Mouse (Mus musculus): ENCODE data around the gene Plk3.
"Not testable (repeated sequence)": the region's sequence is repeated elsewhere in the genome, so short reads cannot be mapped to it uniquely, and the experiment has no call there.

Plk3 gene

GRCm38 (mm10) chr4:117133817-117134600 is at the start of gene Plk3:
TSS of gene Plk3 (minus strand) at chr4:117133963.
- peak; percentile 94 for DNase-seq (ENCODE audit: low spot score)

GRCm38 (mm10) chr4:117182759-117183096 is 49.0 kb upstream of the Plk3 start:
- DNase-seq (ENCODE audit: low spot score) = not testable (repeated sequence)

- DNase-seq (ENCODE audit: low spot score) = peak; percentile 91
Observed at GRCm38 (mm10) chr4:117181863-117182758, 48.3 kb upstream of the Plk3 start, which contains the start of gene Kif2c. TSS of gene Kif2c (minus strand) at chr4:117182639.

GRCm38 (mm10) chr4:117169936-117170335 is 36.2 kb upstream of the Plk3 start:
- DNase-seq (ENCODE audit: low spot score) = no peak

- DNase-seq (ENCODE audit: low spot score) = no peak
Observed at GRCm38 (mm10) chr4:117161183-117161582, 27.4 kb upstream of the Plk3 start.

GRCm38 (mm10) chr4:117159666-117160065 is 25.9 kb upstream of the Plk3 start:
- DNase-seq (ENCODE audit: low spot score) = no peak

- no peak for DNase-seq (ENCODE audit: low spot score)
Observed at GRCm38 (mm10) chr4:117156372-117156771, 22.6 kb upstream of the Plk3 start.

GRCm38 (mm10) chr4:117155792-117156355 is 22.1 kb upstream of the Plk3 start, which contains the start of gene Rps8:
TSS of gene Rps8 (minus strand) at chr4:117156243.
- peak; percentile 90 for DNase-seq (ENCODE audit: low spot score)

GRCm38 (mm10) chr4:117155020-117155791 is 21.4 kb upstream of the Plk3 start:
- DNase-seq (ENCODE audit: low spot score) = no peak

- no peak for DNase-seq (ENCODE audit: low spot score)
Observed at GRCm38 (mm10) chr4:117152714-117153113, 19.0 kb upstream of the Plk3 start.

- DNase-seq (ENCODE audit: low spot score) = no peak
Observed at GRCm38 (mm10) chr4:117151416-117151815, 17.7 kb upstream of the Plk3 start.

GRCm38 (mm10) chr4:117150212-117150733 is 16.5 kb upstream of the Plk3 start:
- no peak for DNase-seq (ENCODE audit: low spot score)

GRCm38 (mm10) chr4:117149291-117150211 is 15.8 kb upstream of the Plk3 start:
- DNase-seq (ENCODE audit: low spot score) = no peak

- DNase-seq (ENCODE audit: low spot score) = no peak
Observed at GRCm38 (mm10) chr4:117148815-117149214, 15.1 kb upstream of the Plk3 start.

- DNase-seq (ENCODE audit: low spot score) = no peak
Observed at GRCm38 (mm10) chr4:117148047-117148713, 14.4 kb upstream of the Plk3 start.

- peak; percentile 91 for DNase-seq (ENCODE audit: low spot score)
Observed at GRCm38 (mm10) chr4:117146176-117146575, 12.4 kb upstream of the Plk3 start.

GRCm38 (mm10) chr4:117145248-117145647 is 11.5 kb upstream of the Plk3 start:
- no peak for DNase-seq (ENCODE audit: low spot score)

- no peak for DNase-seq (ENCODE audit: low spot score)
Observed at GRCm38 (mm10) chr4:117143023-117143422, 9.3 kb upstream of the Plk3 start.

GRCm38 (mm10) chr4:117140613-117141012 is 6.8 kb upstream of the Plk3 start:
- DNase-seq (ENCODE audit: low spot score) = no peak

GRCm38 (mm10) chr4:117139217-117139612 is 5.5 kb upstream of the Plk3 start:
- no peak for DNase-seq (ENCODE audit: low spot score)
